8 mouse cellular contexts compared by ENCODE assay signal in genomic region chr1:54194954-54195305, GRCm38 (mm10). TPM values are rescaled to one million over a fixed set of nuclear protein-coding genes. Genes with fewer than 3 reads are reported as not detected.
DNase-seq lines count a peak whose midpoint lies in the region; ATAC-seq lines count a peak whose summit lies in the region.

Hecw2 (minus strand) TSS chr1:54195168.

- WGBS in intestine, embryonic 15.5 days = under 1% methylated on average over 34 of the region's 38 CpGs
- under 1% methylated on average over 38 of the region's 38 CpGs for WGBS in limb, embryonic 12.5 days
- under 1% methylated on average over 38 of the region's 38 CpGs for WGBS in neural tube, embryonic 11.5 days

- no peaks in the 10 kb centered on the region for H3K36me3 ChIP-seq in megakaryocyte, embryonic 14.5 days (replicated peaks; ENCODE audit: low read length)
- H3K36me3 ChIP-seq in intestine, embryonic 15.5 days = no peaks in the 10 kb centered on the region
- H3K36me3 ChIP-seq in limb, embryonic 12.5 days = no peaks in the 10 kb centered on the region
- no peaks in the 10 kb centered on the region for H3K36me3 ChIP-seq in neural tube, embryonic 11.5 days (ENCODE audit: control insufficient read depth, insufficient read depth, low read length)

- H3K9ac ChIP-seq in intestine, embryonic 15.5 days = peak within 1 kb of the TSS; percentile 71
- H3K9ac ChIP-seq in limb, embryonic 12.5 days (replicated peaks) = peak within 1 kb of the TSS; percentile 80
- peak within 1 kb of the TSS; percentile 94 for H3K9ac ChIP-seq in neural tube, embryonic 11.5 days (ENCODE audit: low read length)

- H3K4me3 ChIP-seq in megakaryocyte, embryonic 14.5 days (replicated peaks) = peak within 1 kb of the TSS; percentile 93
- peak within 1 kb of the TSS; percentile 75 for H3K4me3 ChIP-seq in intestine, embryonic 15.5 days (replicated peaks)
- peak within 1 kb of the TSS; percentile 77 for H3K4me3 ChIP-seq in limb, embryonic 12.5 days (replicated peaks)
- H3K4me3 ChIP-seq in neural tube, embryonic 11.5 days (ENCODE audit: low read depth, low read length) = peak within 1 kb of the TSS; percentile 83

- peak; percentile 53 for DNase-seq in gastrocnemius, postnatal 10 days
- DNase-seq in neural tube, embryonic 11.5 days (ENCODE audit: low spot score) = peak; percentile 78

- ATAC-seq in megakaryocyte, adult 5-6 weeks (ENCODE audit: poor library complexity, severe bottlenecking) = no peak
- ATAC-seq in common myeloid progenitor, adult 5-6 weeks (replicated peaks; ENCODE audit: low read depth, poor library complexity, severe bottlenecking) = peak; percentile 45; the same call in 1 of the 2 replicates
- ATAC-seq in intestine, embryonic 15.5 days = peak; percentile 81
- ATAC-seq in limb, embryonic 12.5 days (ENCODE audit: insufficient number of reproducible peaks, insufficient read depth, low FRiP score, low TSS enrichment, low read depth) = peak; percentile 84
- ATAC-seq in neural tube, embryonic 11.5 days (ENCODE audit: insufficient read depth, low FRiP score, low TSS enrichment) = peak; percentile 83
- no peak for ATAC-seq in megakaryocyte-erythroid progenitor cell, adult 5-6 weeks (replicated peaks; ENCODE audit: low FRiP score, low TSS enrichment, poor library complexity, severe bottlenecking)

- H3K9me3 ChIP-seq in megakaryocyte, embryonic 14.5 days = no peaks in the 10 kb centered on the region
- no peaks in the 10 kb centered on the region for H3K9me3 ChIP-seq in intestine, embryonic 15.5 days
- H3K9me3 ChIP-seq in limb, embryonic 12.5 days = no peaks in the 10 kb centered on the region
- H3K9me3 ChIP-seq in neural tube, embryonic 11.5 days (ENCODE audit: control insufficient read depth, low read length) = no peaks in the 10 kb centered on the region

- H3K27ac ChIP-seq in intestine, embryonic 15.5 days = peak within 1 kb of the TSS; percentile 40; the same call in 1 of the 2 replicates
- peak within 1 kb of the TSS; percentile 56 for H3K27ac ChIP-seq in limb, embryonic 12.5 days
- H3K27ac ChIP-seq in neural tube, embryonic 11.5 days (ENCODE audit: low read depth, low read length) = peak within 1 kb of the TSS; percentile 93

- H3K4me1 ChIP-seq in megakaryocyte, embryonic 14.5 days = peaks cover 13% of the 10 kb centered on the region
- no peaks in the 10 kb centered on the region for H3K4me1 ChIP-seq in intestine, embryonic 15.5 days (replicated peaks)
- H3K4me1 ChIP-seq in limb, embryonic 12.5 days (replicated peaks) = no peaks in the 10 kb centered on the region; the same call in 1 of the 2 replicates
- H3K4me1 ChIP-seq in neural tube, embryonic 11.5 days (ENCODE audit: control insufficient read depth, insufficient read depth, low read length) = peaks cover 3% of the 10 kb centered on the region; the same call in 1 of the 2 replicates

- H3K4me2 ChIP-seq in intestine, embryonic 15.5 days (replicated peaks) = peak within 1 kb of the TSS; percentile 94
- H3K4me2 ChIP-seq in limb, embryonic 12.5 days = peak within 1 kb of the TSS; percentile 78
- H3K4me2 ChIP-seq in neural tube, embryonic 11.5 days (ENCODE audit: low read depth) = peak within 1 kb of the TSS; percentile 67

- H3K27me3 ChIP-seq in megakaryocyte, embryonic 14.5 days (replicated peaks) = peaks cover 56% of the 10 kb centered on the region
- no peaks in the 10 kb centered on the region for H3K27me3 ChIP-seq in intestine, embryonic 15.5 days (replicated peaks)
- peaks cover 14% of the 10 kb centered on the region for H3K27me3 ChIP-seq in limb, embryonic 12.5 days
- H3K27me3 ChIP-seq in neural tube, embryonic 11.5 days (ENCODE audit: control insufficient read depth, insufficient read depth, low read length) = no peaks in the 10 kb centered on the region

RNA-seq across cellular contexts. Expression of gene Hecw2, which starts in this region (rescaled TPM):
- polyA plus RNA-seq in megakaryocyte, embryonic 14.5 days (2012; ENCODE audit: insufficient read depth, low replicate concordance) = 0.19 TPM in 1 of 2 replicates, not detected in the other
- total RNA-seq in megakaryocyte, adult 5-6 weeks (2015) = 0.13 TPM in 1 of 2 replicates, not detected in the other
- 0.26 TPM in 1 of 2 replicates, not detected in the other for total RNA-seq in megakaryocyte, adult 5-6 weeks (2017)
- total RNA-seq in common myeloid progenitor, adult 5-6 weeks (2017) = not detected in 2 replicates
- total RNA-seq in gastrocnemius, postnatal 10 days (2021) = 1 to 10 TPM; 4.2 to 4.7 TPM
- 1.4 and 1.8 TPM in 2 replicates for polyA plus RNA-seq in intestine, embryonic 15.5 days (2015; fragmentation: Nextera tagmentation; extraction: Ambion mirVana)
- 3.3 TPM in 2 replicates for polyA plus RNA-seq in limb, embryonic 12.5 days (2016; fragmentation: Nextera tagmentation; extraction: Ambion mirVana)
- polyA plus RNA-seq in neural tube, embryonic 11.5 days (2014; fragmentation: Nextera tagmentation; extraction: Ambion mirVana) = 5.5 and 7.6 TPM in 2 replicates
- not detected in 2 replicates for total RNA-seq in megakaryocyte-erythroid progenitor cell, adult 5-6 weeks (2014; fragmentation: Nextera tagmentation)
- not detected in 2 replicates for total RNA-seq in megakaryocyte-erythroid progenitor cell, adult 5-6 weeks (2017)

Comparison
In these comparisons a context has a peak if more than half of its experiments do, and no peak if none do; other contexts are left out.
1. Peak in ATAC-seq in common myeloid progenitor, adult 5-6 weeks; RNA of the gene not detected or under 1 TPM.
2. ATAC-seq: peak in intestine, embryonic 15.5 days (single experiment), limb, embryonic 12.5 days (single experiment) and neural tube, embryonic 11.5 days (single experiment); none in megakaryocyte, adult 5-6 weeks (single experiment) and megakaryocyte-erythroid progenitor cell, adult 5-6 weeks (single experiment).
3. H3K27ac ChIP-seq: peak in every context shown above with its lines; median percentile 93 in neural tube, embryonic 11.5 days; 56 in limb, embryonic 12.5 days; 40 in intestine, embryonic 15.5 days.
4. Peak in every context shown above with its lines, with median percentiles within 50 percentile points of each other: H3K4me3 ChIP-seq, H3K4me2 ChIP-seq and H3K9ac ChIP-seq.